Mouse (Mus musculus) hindbrain, postnatal 0 days (tissue): ENCODE measurements around the gene Arl11. TPM values are rescaled to one million over a fixed set of nuclear protein-coding genes. Genes with fewer than 3 reads are reported as not detected.

ENCODE experiments used
- ATAC-seq: fragments of 200-750 bp; cut with Nextera tagmentation; 2 replicates; pipeline ENCODE4 v1.8.0; 2017; ENCODE audit warnings: mild to moderate bottlenecking, moderate TSS enrichment, moderate library complexity
- DNase-seq: peaks from one replicate; pipeline ENCODE4 v3.0.0-alpha.2; 2015; ENCODE audit warnings: low spot score
- H3K27ac ChIP-seq: fragments of 300-500 bp; sonication (generic); 2 replicates; pipeline ENCODE4 v1.5.1; 2014; ENCODE audit warnings: mild to moderate bottlenecking
- H3K27me3 ChIP-seq: fragments of 300-500 bp; sonication (generic); 2 replicates; pipeline ENCODE4 v1.6.1; 2014; ENCODE audit warnings: low read length, mixed read lengths; ENCODE audit not compliant: insufficient read depth
- H3K36me3 ChIP-seq: fragments of 300-500 bp; sonication (generic); 2 replicates; pipeline ENCODE4 v1.6.1; 2014; ENCODE audit warnings: low read length, mixed read lengths; ENCODE audit not compliant: insufficient read depth
- H3K4me1 ChIP-seq: fragments of 300-500 bp; sonication (generic); 2 replicates; pipeline ENCODE4 v1.6.1; 2014; ENCODE audit warnings: antibody characterized with exemption, low read length, mixed read lengths; ENCODE audit not compliant: insufficient read depth
- H3K4me2 ChIP-seq: fragments of 300-500 bp; sonication (generic); 2 replicates; pipeline ENCODE4 v1.6.1; 2014; ENCODE audit warnings: low read depth, mild to moderate bottlenecking, low read length, moderate library complexity, mixed read lengths
- H3K4me3 ChIP-seq: fragments of 300-500 bp; sonication (generic); 2 replicates; pipeline ENCODE4 v1.5.1; 2014; ENCODE audit warnings: low read length
- H3K9ac ChIP-seq: fragments of 300-500 bp; sonication (generic); replicated peaks from 2 replicates; pipeline ENCODE4 v1.6.1; 2014; ENCODE audit warnings: mild to moderate bottlenecking, low read length, moderate library complexity, mixed read lengths
- H3K9me3 ChIP-seq: fragments of 300-500 bp; sonication (generic); 2 replicates; pipeline ENCODE4 v1.6.1; 2016; ENCODE audit warnings: low read length, mixed read lengths
- CTCF ChIP-seq: IDR thresholded peaks from 2 replicates; pipeline ENCODE4 v1.5.1; 2016; ENCODE audit warnings: antibody characterized with exemption, control low read depth, low read depth
- WGBS: fragments of 180-500 bp; shearing (Covaris S2); extraction: QIAGEN DNeasy Blood & Tissue Kit; methylation state at CpG from one replicate; pipeline ENCODE4 v1.1.7; 2014; 5-methylcytosine and 5-hydroxymethylcytosine counted together
- polyA plus RNA-seq: library from polyadenylated mRNA; unstranded; fragments of >200 nt; fragmentation: Nextera tagmentation; extraction: Ambion mirVana; gene quantifications from 2 replicates; pipeline ENCODE4 v1.2.1, GENCODE M21; 2015
- total RNA-seq: library from RNA; depleted of rRNA; stranded (reverse); fragments of >200 nt; gene quantifications from 2 replicates; pipeline ENCODE4 v1.2.3, GENCODE M21; 2014; rRNA removed

The Arl11 gene
- total and polyA plus RNA-seq, 2 experiments from 2014 or later: 0.56 to 0.94 TPM

GRCm38 (mm10) chr14:61360981-61361511 lies 51.5 kb downstream of the Arl11 start:
- no peaks in the 10 kb centered on the region for H3K27me3 ChIP-seq
- H3K27ac ChIP-seq: no peak overlapping the region
- 65% methylated on average over 3 of the region's 3 CpGs for WGBS
- ATAC-seq: no peak
- 0 out of 2 replicates have a peak, but pooled peaks cover 6% of the 10 kb centered on the region for H3K4me1 ChIP-seq
- no peaks in the 10 kb centered on the region for H3K36me3 ChIP-seq
- DNase-seq: no peak
- no peaks in the 10 kb centered on the region for H3K9me3 ChIP-seq
- peak overlapping the region; percentile 70 for H3K4me2 ChIP-seq
- H3K9ac ChIP-seq: no peak overlapping the region
- no peak overlapping the region; the same call in 1 of the 2 replicates for H3K4me3 ChIP-seq
- no peak for TF ChIP-seq CTCF

Other genes starting within 250 kb of the Arl11 start
- 37.1 and 37.7 TPM in 2 replicates for gene Sacs, start 171.3 kb upstream of the Arl11 start, total RNA-seq
- gene Sacs, start 171.3 kb upstream of the Arl11 start, polyA plus RNA-seq: 6.6 and 7.2 TPM in 2 replicates
- 0.52 and 0.72 TPM in 2 replicates for gene Sgcg, start 51.3 kb upstream of the Arl11 start, total RNA-seq
- gene Sgcg, start 51.3 kb upstream of the Arl11 start, polyA plus RNA-seq: 0.49 and 0.76 TPM in 2 replicates
- 2.2 and 4.1 TPM in 2 replicates for gene Ebpl, start 50.7 kb downstream of the Arl11 start, total RNA-seq
- gene Ebpl, start 50.7 kb downstream of the Arl11 start, polyA plus RNA-seq: 11.5 and 12.0 TPM in 2 replicates
- 34.8 and 35.8 TPM in 2 replicates for gene Kpna3, start 130.1 kb downstream of the Arl11 start, total RNA-seq
- gene Kpna3, start 130.1 kb downstream of the Arl11 start, polyA plus RNA-seq: 48.3 and 52.5 TPM in 2 replicates
- gene Spryd7, start 247.1 kb downstream of the Arl11 start, total RNA-seq: 21.9 and 27.1 TPM in 2 replicates
- gene Spryd7, start 247.1 kb downstream of the Arl11 start, polyA plus RNA-seq: 58.0 and 61.8 TPM in 2 replicates